Mouse (Mus musculus) olfactory bulb, adult 2 months (tissue): ENCODE measurements around the gene Cntnap2. TPM values are rescaled to one million over a fixed set of nuclear protein-coding genes. Genes with fewer than 3 reads are reported as not detected.
A peak's percentile ranks its signal among the peaks of the same experiment; 100 is the strongest.

Experiments used
- H3K27ac ChIP-seq: fragments of 200-500 bp; 2 replicates; pipeline ENCODE4 v1.5.1; 2012; ENCODE audit warnings: low read depth, low read length; ENCODE audit not compliant: insufficient read depth
- H3K4me1 ChIP-seq: fragments of 200-500 bp; 2 replicates; pipeline ENCODE4 v1.6.1; 2012; ENCODE audit warnings: low read length; ENCODE audit not compliant: control insufficient read depth, insufficient read depth
- H3K4me3 ChIP-seq: fragments of 200-500 bp; 2 replicates; pipeline ENCODE4 v1.5.1; 2012; ENCODE audit warnings: mild to moderate bottlenecking, low read depth, low read length, moderate library complexity; ENCODE audit not compliant: insufficient read depth
- CTCF ChIP-seq: fragments of 200-500 bp; IDR thresholded peaks from 2 replicates; pipeline ENCODE4 v1.5.1; 2012; ENCODE audit warnings: low read depth, mild to moderate bottlenecking, low read length, moderate library complexity; ENCODE audit not compliant: insufficient read depth
- POLR2A ChIP-seq: fragments of 200-500 bp; IDR thresholded peaks from 2 replicates; pipeline ENCODE4 v1.6.1; 2012; ENCODE audit warnings: mild to moderate bottlenecking, low read depth, low read length, moderate library complexity; ENCODE audit not compliant: insufficient read depth
- WGBS: fragments of 180-500 bp; shearing (Covaris S2); methylation state at CpG from one replicate; pipeline ENCODE4 v1.1.7; 2018; 5-methylcytosine and 5-hydroxymethylcytosine counted together
- polyA plus RNA-seq: library from polyadenylated mRNA; stranded (reverse); fragments of >200 nt; gene quantifications from 2 replicates; pipeline ENCODE4 v1.2.4, GENCODE M21; 2012; ENCODE audit warnings: low replicate concordance; ENCODE audit not compliant: missing spikeins, insufficient read depth, insufficient read length

Gene Cntnap2
- polyA plus RNA-seq, 1 experiment, result not detected

DNA sequence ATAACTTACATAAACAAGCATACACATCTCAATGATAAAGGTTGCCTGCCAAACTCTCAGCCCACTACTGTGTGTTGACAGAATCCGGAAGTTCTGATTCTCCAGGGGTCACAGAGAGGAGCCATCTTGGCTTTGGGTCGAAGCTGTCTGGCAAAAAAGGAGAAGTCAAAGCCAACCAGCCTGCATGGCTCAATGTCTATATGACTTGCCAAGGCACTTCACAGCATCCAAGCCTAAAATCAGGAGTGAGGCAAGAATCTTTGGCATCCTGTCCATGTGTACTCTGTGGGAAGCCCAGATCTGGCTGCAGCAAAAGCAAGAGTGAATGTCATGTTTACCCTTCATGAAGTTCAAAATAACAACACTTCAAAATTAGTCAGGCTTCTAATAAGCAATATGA is 1913.5 kb downstream of the Cntnap2 start:
- H3K4me3 ChIP-seq, result no peak overlapping the region
- WGBS, result 68% methylated on average over 2 of the region's 2 CpGs
- no peak overlapping the region for H3K27ac ChIP-seq
- no peak for TF ChIP-seq POLR2A
- TF ChIP-seq CTCF, result no peak
- no peaks in the 10 kb centered on the region for H3K4me1 ChIP-seq

DNA sequence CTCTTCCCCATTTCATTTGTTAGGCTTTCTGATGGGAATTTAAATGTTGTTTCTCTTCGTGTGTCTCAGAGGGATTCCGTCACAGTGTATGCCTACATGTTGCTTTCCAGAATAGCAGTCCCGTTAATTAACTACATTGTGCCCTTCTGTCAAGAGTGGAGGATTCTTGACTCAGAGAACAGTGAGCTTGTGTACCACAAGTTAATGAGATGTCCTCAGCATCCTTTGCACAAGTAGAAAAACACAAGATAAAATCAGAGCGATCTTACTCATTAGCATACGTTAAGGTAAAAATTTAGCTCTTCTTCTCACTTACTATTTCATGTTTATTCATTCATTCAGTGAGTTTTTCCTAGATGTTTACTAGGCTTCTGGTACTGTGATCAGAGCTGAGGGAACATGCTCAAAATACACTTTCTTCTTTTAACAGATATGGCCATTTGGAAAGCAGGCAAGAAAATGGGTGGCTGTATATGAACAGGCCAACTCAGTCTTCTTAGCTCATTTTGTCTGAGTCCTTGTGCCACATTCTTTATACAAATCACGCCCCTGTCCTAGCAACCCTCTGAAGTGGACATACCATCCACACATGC is 1936.9 kb downstream of the Cntnap2 start:
- TF ChIP-seq CTCF, result no peak
- no peak for TF ChIP-seq POLR2A
- Histone ChIP-seq H3K27ac (no peak overlapping the region), H3K4me3 (no peak overlapping the region), H3K4me1 (no peaks in the 10 kb centered on the region)
- 67% methylated on average over 6 of the region's 6 CpGs for WGBS

DNA sequence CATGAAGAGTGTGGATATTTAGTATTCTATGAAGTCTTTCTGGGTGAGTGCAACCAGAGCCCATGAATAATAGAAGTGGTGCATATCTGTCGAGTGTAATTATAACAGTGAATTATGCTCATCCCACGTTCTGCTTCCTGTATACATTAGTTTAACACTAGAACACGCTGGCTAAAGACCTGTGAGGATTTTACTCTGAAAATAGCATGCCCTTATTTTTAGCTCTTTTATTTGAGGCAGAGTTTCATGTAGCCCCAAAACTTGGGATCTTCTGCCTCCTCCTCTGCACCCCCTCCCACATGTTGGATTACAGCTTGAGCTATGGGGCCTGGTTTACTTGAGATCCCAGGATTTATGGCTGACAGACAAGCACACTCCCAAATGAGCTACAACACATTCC is 1945.3 kb downstream of the Cntnap2 start:
- Histone ChIP-seq H3K4me1 (no peaks in the 10 kb centered on the region), H3K27ac (no peak overlapping the region)

DNA sequence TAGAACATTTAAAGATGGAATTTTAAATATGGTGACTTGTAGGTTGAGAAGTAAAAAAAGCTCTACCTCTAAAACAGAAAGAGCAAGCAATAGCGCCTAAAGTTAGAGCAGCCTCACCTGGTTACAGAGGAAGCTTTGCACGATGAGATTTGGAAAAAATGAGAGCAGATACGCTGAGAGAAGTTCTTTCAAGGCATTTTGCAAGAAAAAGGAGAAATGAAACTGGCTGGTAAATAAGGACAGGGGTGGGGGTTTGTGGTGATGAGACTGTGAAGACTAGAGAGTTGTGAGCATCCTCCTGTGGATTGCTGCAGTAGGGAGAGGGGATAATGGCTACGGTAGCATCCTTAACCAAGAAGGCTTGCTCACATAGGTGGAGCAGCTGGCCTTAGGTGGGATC is 1953.8 kb downstream of the Cntnap2 start:
- WGBS, result 89% methylated on average over 4 of the region's 4 CpGs
- Histone ChIP-seq H3K4me3 (no peak overlapping the region), H3K4me1 (peaks cover 2% of the 10 kb centered on the region), H3K27ac (no peak overlapping the region)
- TF ChIP-seq POLR2A, result no peak
- TF ChIP-seq CTCF, result no peak

More for the DNA sequence above, 1945.3 kb downstream of the Cntnap2 start:
- H3K4me3 ChIP-seq, result no peak overlapping the region
- no peak for TF ChIP-seq POLR2A
- TF ChIP-seq CTCF, result no peak
- 44% methylated on average over 3 of the region's 3 CpGs for WGBS

DNA sequence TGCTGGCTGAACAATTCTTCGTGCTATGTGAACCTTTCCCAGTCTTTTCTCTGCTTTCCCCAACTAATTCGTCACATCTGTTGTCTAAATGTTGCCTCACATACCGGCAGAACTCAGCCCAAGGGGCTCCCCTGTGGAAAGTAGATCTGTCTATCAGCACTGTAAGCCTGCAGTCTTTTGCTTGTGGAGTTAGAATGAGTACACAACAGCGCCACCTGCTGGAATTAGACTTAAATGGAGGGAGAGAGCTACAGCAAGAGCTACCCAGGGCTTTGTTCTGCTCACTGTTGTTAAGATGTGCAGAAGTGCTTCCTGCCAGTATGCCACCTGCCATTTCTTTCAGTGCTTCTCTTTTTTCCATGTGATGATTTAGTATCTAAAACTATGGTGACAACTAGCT is 1954.4 kb downstream of the Cntnap2 start:
- H3K4me3 ChIP-seq, result no peak overlapping the region
- H3K4me1 ChIP-seq, result peaks cover 2% of the 10 kb centered on the region
- TF ChIP-seq CTCF (no peak), POLR2A (no peak)
- WGBS, result 17% methylated on average over 4 of the region's 4 CpGs
- H3K27ac ChIP-seq, result no peak overlapping the region

DNA sequence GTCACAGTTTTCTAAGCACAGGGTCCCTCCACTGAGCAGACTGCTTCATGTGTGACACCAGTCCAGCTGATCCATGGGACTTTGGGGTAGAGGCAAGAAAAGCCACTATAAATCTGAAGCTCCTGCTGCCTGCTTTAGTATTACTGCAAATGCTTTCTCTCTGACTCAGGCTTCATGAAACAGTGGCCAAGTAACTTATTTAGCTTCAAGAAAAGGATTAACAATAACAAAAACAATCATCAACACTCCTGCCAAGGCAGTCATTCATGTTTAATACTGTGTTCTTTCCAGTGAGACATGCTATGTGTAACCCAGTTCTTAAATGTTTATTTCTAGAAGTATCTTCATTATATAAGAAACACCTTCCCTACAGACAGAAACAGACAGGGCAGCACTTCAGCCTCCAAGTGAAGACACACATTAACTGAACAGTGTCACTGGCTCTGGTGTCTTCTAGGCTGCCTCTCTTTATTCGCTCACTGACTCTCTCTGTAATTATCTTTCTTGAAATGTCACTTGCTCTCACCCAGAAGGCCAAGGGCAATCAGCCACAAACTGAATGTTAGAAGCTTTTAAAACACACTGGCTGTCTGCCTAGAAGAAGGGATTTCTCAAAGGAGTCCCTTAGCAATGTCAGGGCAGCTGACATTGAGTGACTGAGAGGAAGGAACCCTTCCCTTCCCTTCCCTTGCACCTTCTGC is 1955.9 kb downstream of the Cntnap2 start:
- Histone ChIP-seq H3K4me3 (no peak overlapping the region), H3K27ac (0 out of 2 replicates have a peak overlapping the region, but pooled peaks have one; percentile 51), H3K4me1 (peaks cover 2% of the 10 kb centered on the region)
- WGBS, result 23% methylated on average over 1 of the region's 1 CpGs
- TF ChIP-seq CTCF (no peak), POLR2A (no peak)

DNA sequence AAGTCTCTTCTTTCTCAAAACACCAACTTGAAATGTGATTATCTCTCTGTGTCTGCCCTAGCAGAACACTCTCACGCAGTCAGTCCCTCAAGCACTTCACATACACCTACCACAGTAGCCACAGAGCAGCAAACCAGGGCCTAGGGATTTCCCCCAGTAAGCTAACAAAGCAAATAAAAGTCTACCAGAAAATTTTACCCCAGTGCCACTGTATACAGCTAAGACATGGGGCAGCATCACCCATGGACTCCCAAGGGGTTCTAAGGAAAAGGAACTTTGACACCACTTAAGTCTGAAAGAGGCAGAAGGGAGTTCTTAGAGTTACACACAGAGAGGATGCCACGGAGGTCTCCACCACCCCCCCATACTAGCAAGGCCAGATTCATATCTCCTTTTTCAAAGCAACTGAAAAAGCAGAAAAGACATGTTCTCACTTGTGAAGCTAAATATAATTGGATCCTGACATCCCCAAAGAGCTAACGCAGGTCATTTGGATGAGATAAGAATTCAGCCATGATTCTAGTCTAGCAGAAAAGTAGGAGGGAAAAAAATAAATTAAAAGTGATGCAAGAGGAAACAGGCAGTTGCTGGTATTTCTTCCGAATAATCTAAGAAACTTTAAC is 1967.0 kb downstream of the Cntnap2 start:
- H3K4me1 ChIP-seq, result no peaks in the 10 kb centered on the region
- H3K4me3 ChIP-seq, result no peak overlapping the region
- whole genome bisulfite sequencing, result 84% methylated on average over 4 of the region's 4 CpGs
- no peak for TF ChIP-seq POLR2A
- H3K27ac ChIP-seq, result no peak overlapping the region

DNA sequence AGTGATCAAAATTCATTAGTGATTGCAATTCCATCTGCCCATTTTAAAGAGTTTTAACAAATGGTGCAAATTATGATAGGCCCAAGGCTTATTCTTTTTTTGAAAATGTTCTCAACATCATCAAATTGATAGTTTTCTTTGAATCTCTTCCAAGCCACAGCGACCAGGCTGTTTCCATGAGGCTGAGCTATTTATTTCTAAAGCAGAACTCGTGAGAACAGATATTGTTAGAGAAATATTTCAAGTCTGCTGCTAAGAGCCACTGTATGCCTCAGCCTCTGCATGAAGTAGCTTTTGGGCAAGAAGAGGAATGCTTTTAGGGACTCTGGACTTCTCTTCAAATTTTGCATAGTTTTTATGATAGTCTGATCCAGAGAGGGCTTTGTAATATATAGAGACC is 1972.2 kb downstream of the Cntnap2 start:
- 61% methylated on average over 2 of the region's 2 CpGs for WGBS
- TF ChIP-seq CTCF (no peak), POLR2A (no peak)
- no peaks in the 10 kb centered on the region for H3K4me1 ChIP-seq
- H3K4me3 ChIP-seq, result no peak overlapping the region
- no peak overlapping the region for H3K27ac ChIP-seq

DNA sequence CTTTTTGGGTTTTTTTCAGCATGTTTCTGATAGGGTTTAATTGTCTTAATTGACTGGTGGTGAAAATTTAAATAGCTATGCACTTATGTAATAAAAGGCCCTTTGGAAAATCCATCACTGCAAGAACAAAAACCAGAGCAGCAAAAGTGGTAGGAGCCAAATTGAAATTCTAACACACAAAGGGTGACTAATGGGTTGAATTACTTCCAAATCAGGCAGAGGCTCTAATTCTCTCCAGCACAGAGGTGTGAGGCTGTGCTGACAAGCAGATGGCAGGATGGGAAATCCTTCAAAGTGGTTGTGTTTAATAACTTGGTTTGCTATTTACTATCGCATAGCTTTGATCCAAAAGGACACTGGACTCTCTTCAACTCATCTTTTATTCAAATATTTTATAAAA is 1983.4 kb downstream of the Cntnap2 start:
- 43% methylated on average over 1 of the region's 1 CpGs for WGBS
- Histone ChIP-seq H3K4me1 (peaks cover 4% of the 10 kb centered on the region; the same call in 1 of the 2 replicates), H3K27ac (no peak overlapping the region), H3K4me3 (no peak overlapping the region)
- no peak for TF ChIP-seq CTCF
- TF ChIP-seq POLR2A, result no peak
